Mouse (Mus musculus) heart, adult 10 weeks (tissue): ENCODE data around the gene Slco1a1. TPM values are rescaled to one million over a fixed set of nuclear protein-coding genes. Genes with fewer than 3 reads are reported as not detected.

Source experiments
- polyA plus RNA-seq: library from polyadenylated mRNA; stranded (reverse); fragments of 350-450 nt; fragmentation: Illumina TruSeq; extraction: RNeasy Lipid Tissue Mini Kit (QIAGEN cat#74804); gene quantifications from one replicate; pipeline ENCODE4 v1.2.3, GENCODE M21; 2014; ENCODE audit warnings: low read depth, low replicate concordance

Slco1a1 gene
- polyA plus RNA-seq: not detected

GRCm38 (mm10) chr6:141946862-141947261, at the start of gene Slco1a1:
TSS of gene Slco1a1 (minus strand) at chr6:141946962.

Other genes with a start within 250 kb of the Slco1a1 start
- not detected for gene Gm5724, start 173.2 kb downstream of the Slco1a1 start, polyA plus RNA-seq
- gene Slco1a4, start 90.8 kb downstream of the Slco1a1 start, polyA plus RNA-seq: 0.94 TPM
- not detected for gene Gm6614, start 64.5 kb upstream of the Slco1a1 start, polyA plus RNA-seq